Mouse (Mus musculus) kidney, adult 18-20 months (tissue): ENCODE measurements around the gene Slc4a3.

Source experiments
- DNase-seq: peaks from one replicate; pipeline ENCODE4 v3.0.0; 2021

The Slc4a3 gene

DNA sequence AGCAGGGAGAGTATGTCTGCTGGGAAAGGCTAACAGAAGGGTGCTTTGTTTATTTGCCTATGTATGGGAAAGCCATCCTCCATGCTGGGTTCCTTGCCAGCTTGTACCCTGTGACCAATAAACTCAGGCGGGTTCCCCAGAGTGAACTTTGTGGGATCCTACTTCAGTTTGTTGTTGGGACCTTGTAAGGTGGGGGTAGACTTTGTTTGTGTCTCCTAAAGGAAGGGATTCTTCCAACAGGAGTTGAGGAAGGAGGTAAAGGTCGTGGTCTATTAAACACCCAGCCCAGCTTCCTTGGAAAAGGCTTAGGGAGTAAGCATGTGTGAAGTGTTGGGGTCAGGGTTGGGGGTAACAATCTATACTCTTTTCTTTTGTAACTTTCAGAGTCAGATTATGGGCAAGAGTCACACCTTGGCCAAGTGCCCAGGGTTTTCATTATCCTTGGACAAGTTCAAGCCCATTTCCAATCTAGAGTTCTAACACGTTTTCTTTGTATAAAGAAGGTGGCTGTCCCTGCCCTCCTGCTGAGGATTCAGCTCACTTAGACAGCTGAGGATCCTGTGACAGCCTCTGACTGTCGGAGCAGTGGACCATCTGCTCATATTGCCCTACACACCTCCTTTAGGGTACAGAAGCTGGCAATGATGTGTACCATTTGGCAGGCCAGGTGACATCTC lies 15.3 kb downstream of the Slc4a3 start:
- DNase-seq: no peak

DNA sequence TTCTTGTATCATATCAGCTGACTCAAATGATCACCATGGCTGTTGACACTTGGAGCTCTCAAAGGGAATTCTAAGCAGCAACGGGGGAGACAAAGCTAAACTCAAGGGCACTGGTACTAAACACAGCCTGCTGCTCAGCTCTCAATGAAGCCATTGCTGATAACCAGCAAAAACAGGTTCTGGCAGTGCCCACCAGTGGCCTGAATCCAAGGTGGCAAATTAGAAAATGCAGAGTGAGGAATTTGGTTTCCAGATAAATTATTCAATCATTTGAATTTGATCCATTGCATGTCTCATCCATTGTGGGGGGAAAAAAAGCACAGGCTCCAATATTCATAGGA lies 15.8 kb downstream of the Slc4a3 start:
- no peak for DNase-seq

DNA sequence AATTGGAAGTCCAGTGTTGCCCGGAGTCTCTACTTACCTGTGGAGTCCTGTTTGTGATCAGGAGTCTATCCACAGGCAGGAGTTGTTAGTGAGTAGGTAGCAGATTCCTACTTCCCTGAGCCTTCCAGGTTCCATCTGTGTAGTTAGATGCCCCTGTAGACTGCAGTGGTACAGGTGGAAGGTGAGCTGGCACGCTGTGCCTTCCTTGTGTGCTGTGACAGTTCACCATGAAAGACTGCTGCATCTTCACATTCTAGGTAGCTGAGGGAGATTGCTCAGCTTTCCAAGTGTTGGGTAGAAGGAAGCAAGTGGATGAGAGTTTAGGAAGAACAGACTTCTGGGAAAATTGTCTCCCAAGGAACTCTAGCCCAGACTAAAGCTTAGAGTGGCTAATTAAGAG lies 18.0 kb downstream of the Slc4a3 start:
- no peak for DNase-seq

DNA sequence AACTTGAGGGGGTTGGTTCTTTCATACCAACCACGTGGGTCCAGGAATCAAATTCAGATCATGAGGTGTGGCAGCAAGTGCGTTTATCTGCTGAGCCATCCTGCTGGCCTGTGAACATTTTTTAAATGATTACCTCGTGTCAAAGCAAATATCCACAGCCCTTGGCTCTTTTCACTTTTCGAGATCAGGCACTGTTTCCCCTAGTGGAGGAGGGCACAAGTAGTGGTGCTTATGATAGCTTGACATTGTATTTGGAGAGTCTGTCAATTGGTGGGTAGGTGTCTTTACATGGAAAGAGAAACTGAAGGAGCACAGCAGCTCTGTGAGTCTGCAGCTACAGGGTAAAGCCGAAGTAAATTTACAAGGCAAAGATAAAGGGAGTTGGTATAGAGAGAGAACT lies 18.9 kb downstream of the Slc4a3 start:
- DNase-seq: no peak

DNA sequence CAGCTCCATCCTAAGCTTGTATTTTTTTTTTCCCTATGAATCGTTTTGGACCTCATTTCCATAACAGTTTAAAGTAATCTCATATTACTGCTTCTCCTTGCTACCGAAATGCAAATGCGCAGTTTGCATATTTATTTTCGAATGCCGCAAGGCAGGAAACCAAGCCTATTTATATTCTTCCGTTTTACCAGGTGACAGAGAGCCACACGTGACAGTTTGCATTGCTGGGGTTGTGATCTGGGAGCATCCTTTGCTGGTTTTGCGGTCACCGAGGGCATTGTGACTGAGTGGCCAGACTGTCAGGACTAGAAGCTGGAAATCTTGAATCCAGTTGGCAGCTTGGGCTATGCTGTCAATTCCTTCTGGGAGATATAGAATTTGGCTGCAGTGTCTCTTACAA lies 19.6 kb downstream of the Slc4a3 start:
- DNase-seq: no peak

DNA sequence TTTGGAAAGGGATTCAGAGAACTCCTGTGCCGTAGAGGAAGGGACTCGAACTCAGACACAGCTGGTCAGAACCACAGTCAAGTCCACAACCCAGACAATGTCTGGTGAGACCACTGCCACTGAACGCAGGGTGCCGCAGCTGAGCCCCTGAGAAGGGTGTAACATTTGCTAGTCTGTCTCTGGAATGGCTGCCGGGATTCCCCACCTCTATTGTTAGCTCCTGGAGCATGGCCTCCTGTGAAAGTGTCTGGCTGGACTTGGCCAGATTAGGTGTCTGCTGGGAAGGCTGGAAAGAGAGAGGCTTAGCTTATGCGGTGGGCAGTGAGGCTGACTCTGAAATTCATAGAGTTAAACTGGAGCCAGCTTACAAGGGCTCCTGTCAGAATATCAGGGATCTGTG lies 24.3 kb downstream of the Slc4a3 start:
- DNase-seq: no peak

DNA sequence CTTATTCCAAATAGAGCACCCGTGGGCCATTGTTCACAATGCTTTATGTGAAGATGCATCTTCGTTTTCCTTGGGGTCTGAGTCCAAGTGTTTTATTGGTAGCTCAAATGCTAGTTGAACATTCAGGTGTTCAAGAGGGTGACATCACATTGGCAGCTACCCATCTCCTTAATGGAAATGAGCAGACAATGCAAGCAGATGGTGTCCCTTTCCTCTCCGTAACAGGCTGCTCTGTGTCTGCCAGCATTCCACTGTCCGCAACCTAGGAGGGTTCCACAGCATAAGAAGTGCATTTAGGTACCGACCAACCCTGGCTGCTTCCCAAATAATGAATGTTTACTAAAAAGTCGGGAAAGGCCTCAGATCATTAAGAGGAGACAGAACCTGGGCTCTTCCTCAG lies 26.7 kb downstream of the Slc4a3 start:
- no peak for DNase-seq

DNA sequence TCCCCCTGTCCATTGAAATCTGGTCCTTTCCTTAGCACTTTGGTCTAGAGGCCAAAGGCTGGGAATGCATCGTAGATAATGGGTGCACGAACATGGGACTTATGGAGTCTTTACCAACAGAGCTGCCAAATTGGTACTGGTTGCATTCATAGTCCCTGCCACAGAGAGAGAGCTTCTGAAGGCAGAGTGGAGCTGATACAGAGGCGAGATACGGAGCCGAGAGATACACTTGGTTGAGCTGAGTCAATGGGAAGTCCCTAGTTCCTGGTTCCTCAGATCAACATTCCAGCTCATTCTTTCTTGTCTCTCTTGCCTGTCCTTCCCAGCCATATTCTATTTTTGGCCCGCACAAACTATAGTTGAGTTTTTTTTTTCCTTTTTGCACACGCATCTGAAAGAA lies 27.6 kb downstream of the Slc4a3 start:
- no peak for DNase-seq

DNA sequence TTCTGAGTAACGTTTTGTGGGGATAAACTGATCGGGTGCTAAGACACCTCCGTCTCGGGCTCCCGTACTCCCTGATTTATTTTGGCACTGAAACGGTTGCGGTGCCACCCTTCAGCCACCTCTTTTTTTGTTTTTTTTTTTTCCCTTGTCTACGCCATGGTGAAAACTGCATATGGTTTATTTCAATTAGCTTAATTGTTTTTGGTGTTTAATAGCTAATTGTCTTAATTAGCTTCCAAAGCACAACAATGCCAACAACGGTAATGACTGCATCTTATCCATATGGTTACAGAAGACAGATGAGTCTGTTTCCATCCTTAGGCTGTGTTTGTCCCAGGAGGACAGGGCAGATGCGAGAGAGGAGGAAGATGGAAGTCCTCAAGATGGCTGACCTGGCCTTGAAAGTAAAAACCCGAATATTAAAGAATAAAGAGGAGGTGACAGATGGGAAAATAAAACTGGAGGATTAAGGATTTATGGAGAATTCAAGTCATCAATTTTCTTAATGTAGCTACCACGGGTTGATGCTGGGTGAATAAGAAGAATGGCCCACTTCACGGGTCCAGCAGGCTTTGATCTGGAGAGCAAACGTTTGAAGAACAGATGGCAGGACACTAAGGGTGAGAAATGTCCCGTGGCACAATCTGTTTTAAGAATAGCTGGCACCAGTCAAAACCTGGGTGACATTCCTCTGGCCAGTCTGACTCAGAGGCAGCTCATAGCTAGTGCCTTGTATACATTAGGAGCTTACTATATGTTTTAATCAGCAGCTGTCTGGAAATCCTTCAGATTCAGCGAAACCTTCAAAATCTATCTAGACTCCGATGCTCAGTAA lies 28.6 kb downstream of the Slc4a3 start:
- no peak for DNase-seq

DNA sequence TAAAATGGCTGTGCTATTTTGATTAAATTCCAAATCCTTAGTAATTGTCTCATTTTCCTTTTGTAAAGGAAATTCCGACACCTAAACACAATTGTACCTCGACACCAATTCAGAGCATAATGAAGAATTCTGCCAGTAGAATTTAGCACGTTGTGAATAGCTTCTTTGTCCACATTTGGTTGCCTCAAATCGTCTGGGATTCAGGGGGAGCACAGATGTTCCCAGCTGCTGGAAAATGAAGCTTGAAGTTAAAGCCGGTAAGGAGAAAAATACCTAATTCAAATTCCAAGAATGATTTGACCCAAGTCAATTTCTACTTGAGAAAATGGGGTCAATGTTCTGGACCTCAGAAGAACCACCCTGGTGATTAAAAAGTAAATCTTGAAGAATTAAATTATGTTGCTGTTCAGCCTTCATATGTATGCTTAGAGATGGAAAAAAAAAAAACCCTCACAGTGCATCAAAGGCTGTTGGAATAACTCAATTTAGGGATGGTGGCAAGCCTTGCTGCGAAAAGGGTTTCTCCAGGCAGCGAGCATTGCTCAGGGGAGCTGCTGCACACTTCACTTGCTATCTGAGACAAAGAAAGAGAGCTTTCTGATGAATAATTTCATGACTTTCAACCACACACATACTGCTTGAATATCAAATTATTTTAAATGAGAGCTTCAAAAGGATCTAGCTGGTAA lies 36.0 kb downstream of the Slc4a3 start:
- no peak for DNase-seq

DNA sequence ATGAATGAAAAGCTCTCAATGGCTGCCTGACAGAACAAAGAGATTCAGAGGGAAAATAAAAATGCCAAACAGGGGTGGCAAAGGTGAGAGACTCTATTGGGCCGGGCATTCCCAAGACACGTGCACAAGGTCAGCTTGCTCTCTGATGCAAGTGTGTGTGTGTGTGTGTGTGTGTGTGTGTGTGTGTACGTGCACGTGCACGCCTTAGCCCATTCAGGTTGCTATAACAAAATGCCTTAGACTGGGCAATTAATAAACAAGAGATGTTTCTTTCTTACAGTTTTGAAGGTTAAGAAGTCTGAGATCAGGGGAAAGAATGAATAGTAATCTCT lies 36.5 kb downstream of the Slc4a3 start:
- DNase-seq: no peak

DNA sequence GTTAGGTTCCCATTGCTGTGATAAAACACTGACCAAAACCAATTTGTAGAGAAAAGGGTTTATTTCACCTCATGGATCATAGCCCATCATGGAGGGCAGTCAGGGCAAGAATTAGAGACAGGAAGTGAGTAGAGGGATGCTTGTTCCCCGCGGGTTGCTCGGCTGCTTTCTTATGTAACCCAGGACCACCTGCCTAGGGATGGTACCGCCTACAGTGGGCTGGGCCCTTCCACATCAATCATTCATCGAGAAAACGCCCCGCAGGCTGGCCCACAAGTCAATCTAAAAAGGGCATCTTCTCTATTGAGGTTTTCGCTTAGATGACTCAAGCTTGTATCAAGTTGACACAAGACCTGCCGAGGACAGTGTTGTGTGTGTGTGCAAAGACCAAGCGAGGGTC lies 37.0 kb downstream of the Slc4a3 start:
- DNase-seq: no peak

DNA sequence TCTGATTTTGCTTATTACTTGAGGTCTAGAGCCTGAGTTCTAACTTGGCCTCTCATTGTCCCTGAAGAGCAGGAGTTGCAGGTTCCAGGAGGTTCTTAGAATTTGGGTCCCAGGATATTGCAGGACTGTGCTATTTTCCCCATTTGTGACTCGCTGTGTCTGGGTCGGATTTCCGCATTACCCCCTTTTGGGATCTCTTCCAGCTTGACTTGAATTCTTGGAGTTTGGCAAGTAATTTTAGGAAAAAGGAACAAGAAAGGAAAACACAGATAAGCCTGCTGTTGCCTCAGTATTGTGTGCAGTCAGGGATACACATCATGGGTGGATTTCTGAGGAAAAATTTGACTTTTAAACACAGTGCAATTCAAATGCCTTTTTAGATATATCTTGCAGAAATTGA lies 40.7 kb downstream of the Slc4a3 start:
- DNase-seq: no peak

DNA sequence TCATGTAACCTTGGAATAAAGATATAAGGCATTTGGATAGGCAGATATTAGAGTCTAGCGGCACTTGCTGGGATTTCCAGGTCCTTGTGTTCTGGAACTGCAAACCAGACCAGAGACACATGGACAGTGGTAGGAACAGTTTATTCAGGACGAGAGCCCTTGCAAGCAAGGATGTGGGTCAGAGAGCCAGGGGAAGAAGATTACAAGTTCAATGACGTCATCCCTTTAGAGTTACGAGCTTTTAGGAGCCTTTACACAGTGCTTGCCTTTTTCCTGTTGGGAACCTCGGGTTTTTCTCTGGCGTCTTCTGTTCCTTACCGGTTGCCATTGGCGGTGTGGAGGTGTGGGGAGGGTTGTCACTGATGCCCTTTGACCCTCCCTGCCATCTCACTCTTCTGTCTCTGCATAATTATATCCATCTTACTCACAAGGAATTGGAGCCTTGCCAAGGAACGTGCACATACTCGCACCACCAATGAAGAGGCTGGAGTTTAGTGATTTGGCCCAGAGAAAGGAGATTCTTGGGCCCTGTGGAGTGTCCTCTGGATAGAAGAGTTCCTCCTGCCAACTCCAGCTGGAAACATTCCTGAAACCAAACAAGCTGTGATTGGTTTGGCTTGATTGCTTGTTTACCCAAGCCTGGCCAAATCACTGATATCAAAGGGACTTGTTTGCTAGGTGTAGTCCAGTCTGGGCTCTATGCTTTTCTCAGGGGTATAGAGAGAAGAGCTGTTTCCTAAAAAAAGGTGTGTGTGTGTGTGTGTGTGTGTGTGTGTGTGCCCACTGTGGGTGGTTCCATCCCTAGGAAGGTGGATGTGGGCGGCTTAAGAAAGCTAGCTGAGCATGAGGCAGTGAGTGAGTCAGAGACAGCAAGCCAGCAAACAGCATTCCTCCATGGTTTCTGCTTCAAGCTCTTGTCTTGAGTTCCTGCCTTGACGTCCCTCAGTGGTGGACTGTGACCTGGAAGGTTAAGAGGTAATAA lies 42.0 kb downstream of the Slc4a3 start:
- no peak for DNase-seq

DNA sequence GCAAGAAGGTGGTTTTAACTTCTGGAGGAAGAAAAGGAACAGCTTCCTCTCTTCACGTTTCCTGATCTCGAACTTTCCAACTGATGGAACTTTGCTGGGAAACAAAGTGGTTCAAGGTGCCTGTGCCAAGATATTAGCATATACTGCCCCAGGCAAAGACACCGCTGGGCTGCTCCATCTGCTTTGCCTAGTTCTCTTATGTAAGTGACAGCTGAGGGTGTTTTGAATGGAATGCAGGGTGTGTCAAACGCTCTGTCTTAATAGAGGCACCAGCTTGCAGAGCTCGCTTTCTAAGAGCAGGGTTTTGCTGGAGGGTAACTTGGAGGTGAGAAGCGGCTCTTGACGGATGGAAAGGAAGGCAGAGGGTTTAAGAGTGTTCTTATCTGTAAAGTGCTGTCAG lies 42.8 kb downstream of the Slc4a3 start:
- no peak for DNase-seq

DNA sequence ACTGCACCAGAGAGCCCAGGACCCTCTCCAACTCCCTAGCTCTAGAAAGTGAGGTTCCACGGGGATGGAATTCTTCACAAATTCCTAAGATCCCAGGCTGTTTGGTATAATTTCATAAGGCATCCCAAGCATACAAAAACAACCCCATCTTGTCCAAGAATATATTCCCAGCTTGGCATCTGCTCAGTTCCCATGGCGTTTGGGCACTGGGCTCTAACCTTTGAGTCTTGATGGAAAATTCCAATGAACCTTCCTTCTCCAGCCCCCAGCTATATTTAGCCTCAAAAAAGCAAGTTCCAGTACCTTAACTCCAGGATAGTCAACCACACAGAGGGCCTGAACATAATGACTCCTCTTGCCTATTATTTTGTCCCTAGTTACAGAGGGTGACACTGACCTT lies 43.9 kb downstream of the Slc4a3 start:
- no peak for DNase-seq

DNA sequence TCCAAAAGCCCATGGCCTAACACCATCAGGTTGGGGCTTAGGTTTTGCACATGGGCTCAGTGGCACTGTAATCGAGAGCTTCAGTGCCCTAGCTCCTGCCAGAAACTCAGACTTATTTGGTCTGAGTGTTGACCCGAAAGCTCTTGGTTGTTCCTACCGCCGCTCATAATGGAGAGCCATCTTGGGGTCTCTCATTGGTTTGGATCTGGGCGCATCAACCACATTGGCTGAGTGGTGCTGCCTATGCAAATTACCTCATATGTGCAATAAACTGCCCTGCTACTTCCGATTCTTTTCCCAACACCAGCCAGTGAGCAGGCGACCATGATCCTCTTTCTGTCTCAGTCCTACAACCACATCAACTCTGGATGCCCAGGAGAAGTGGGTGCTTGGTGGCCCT lies 47.9 kb downstream of the Slc4a3 start:
- no peak for DNase-seq

DNA sequence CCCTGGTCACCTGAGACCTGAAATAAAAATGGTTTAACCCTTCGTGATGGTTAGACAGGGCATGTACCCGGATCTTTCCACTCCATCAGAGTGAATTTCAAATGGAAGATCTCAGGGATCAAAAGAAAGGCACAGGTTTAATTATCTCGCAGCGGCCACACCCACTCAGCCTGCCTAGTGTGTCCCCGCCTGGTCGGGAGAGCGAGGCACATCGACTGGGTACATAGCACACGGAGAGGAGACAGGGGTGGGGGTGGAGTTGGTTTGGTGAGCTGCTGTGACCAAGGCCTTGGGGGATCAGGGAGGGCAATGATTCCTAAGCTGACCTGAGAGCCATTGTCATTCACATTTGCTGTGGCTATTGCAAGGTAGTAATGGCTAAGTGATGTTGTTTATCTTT lies 48.8 kb downstream of the Slc4a3 start:
- no peak for DNase-seq

DNA sequence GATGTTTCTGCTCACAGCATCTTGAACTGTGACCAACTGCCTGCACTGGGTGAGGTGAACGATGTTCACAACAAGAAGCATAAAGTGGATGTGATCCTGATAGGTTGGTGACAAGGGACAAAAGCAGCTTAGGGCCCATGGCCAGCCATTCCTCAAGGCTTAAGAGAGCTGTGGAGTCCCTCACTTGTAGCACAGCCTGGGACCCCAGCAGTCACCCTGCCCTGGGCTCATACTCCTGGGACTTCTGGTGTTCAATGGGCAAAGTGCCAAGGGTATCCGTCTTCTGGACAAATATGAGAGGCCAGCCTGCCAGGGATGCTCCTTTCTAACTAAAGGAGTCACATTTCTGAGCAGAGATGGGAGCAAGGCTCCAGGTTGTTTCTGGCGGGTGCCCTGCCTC lies 49.9 kb downstream of the Slc4a3 start:
- DNase-seq: no peak

DNA sequence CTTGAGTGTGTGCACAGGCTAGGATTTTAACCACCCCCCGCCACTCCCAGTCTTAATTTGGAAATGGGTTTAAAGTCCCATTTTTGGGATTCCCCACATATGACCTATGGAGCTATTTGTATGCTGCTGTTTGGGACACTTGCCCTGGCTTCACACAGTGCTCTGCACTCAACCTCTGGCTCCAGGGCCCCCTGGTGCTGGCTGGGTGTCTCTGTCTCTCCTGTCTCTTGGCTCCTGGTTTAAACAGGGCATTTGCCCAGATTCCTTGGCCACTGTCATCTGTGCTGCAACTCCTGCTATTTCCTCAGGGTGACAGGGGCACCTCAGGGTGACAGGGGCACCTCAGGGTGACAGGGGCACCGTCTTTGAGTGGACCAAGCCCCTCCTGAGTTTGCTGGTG lies 50.8 kb downstream of the Slc4a3 start:
- no peak for DNase-seq

DNA sequence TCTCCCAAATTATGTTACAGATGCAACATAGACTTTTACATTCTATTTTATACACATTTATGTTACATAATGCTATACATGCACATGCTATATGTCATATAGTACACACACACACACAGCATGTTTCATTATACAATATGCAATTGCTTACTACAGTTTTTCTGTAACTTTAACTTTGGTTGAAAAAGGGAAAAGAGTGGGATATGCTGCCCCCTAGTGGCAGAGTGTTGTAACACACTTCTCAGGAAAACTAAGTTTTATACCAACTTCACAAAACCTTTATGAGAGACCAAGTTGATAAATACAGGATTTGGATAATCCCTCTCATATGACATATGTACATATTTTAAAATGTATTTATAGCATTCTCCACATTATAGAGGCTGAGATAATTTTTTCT lies 51.6 kb downstream of the Slc4a3 start:
- DNase-seq: peak; percentile 36

DNA sequence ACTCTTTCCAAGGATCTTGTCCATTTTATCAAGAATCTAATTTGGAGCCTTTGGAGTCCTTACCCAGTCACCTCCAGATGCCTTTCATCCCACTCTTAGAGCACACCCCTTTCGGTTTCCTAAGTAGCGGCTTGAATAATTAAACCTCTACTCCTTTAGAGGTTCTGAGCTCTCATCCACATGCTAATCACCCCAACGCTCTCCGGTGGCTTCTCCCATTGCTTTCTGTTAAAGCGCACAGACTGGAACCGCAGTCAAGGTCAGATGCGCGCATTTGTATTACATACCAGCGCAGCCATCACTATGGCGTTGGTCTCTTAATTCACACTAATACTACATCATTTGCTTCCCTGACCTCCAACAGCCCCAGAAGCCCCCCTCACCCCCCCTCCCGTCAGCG lies 55.7 kb downstream of the Slc4a3 start:
- no peak for DNase-seq

DNA sequence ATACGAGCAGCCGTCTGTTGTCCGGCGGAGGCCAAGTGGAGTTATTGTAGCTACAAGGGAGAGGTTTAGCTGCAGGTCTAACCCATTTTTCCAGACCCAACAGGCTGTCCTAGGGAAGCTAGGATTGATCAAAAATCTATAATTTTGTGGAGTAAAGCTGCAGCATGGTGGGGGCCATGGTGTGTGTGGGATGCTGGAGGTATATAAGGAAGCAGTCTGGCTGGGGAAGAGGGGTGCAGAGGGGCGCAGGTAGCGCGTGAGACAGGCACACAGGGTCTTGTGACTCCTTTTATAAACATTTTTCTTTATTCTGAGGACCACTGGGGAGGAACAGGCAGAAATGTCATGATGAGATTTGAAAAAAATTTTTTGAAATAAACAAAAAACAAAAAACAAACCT lies 57.5 kb downstream of the Slc4a3 start:
- no peak for DNase-seq
